Mouse (Mus musculus) midbrain, embryonic 13.5 days (tissue): ENCODE results near the gene Hspb7. TPM values are rescaled to one million over a fixed set of nuclear protein-coding genes. Genes with fewer than 3 reads are reported as not detected.

Source experiments
- ATAC-seq: fragments of 200-750 bp; cut with Nextera tagmentation; 2 replicates; pipeline ENCODE4 v1.8.0; 2017; ENCODE audit warnings: mild to moderate bottlenecking, moderate TSS enrichment, moderate library complexity
- H3K27ac ChIP-seq: fragments of 300-500 bp; sonication (generic); 2 replicates; pipeline ENCODE4 v1.5.1; 2015; ENCODE audit warnings: inconsistent platforms, mild to moderate bottlenecking, moderate library complexity
- H3K27me3 ChIP-seq: fragments of 300-500 bp; sonication (generic); 2 replicates; pipeline ENCODE4 v1.6.1; 2015; ENCODE audit warnings: mild to moderate bottlenecking, inconsistent platforms
- H3K36me3 ChIP-seq: fragments of 300-500 bp; sonication (generic); 2 replicates; pipeline ENCODE4 v1.6.1; 2015; ENCODE audit warnings: mild to moderate bottlenecking, inconsistent platforms
- H3K4me1 ChIP-seq: fragments of 300-500 bp; sonication (generic); replicated peaks from 2 replicates; pipeline ENCODE4 v1.6.1; 2015; ENCODE audit warnings: inconsistent platforms
- H3K4me2 ChIP-seq: fragments of 300-500 bp; sonication (generic); replicated peaks from 2 replicates; pipeline ENCODE4 v1.6.1; 2015; ENCODE audit warnings: moderate library complexity, mild to moderate bottlenecking, inconsistent platforms
- H3K4me3 ChIP-seq: fragments of 300-500 bp; sonication (generic); replicated peaks from 2 replicates; pipeline ENCODE4 v1.5.1; 2015; ENCODE audit warnings: mild to moderate bottlenecking, inconsistent platforms
- H3K9ac ChIP-seq: fragments of 300-500 bp; sonication (generic); replicated peaks from 2 replicates; pipeline ENCODE4 v1.6.1; 2015; ENCODE audit warnings: mild to moderate bottlenecking, inconsistent platforms
- H3K9me3 ChIP-seq: fragments of 300-500 bp; sonication (generic); 2 replicates; pipeline ENCODE4 v1.6.1; 2016; ENCODE audit warnings: mild to moderate bottlenecking, inconsistent platforms
- WGBS: fragments of 180-500 bp; shearing (Covaris S2); methylation state at CpG from one replicate; pipeline ENCODE4 v1.1.7; 2015; 5-methylcytosine and 5-hydroxymethylcytosine counted together
- polyA plus RNA-seq: library from polyadenylated mRNA; unstranded; fragments of >200 nt; fragmentation: Nextera tagmentation; extraction: Ambion mirVana; gene quantifications from 2 replicates; pipeline ENCODE4 v1.2.1, GENCODE M21; 2015

Gene Hspb7
- polyA plus RNA-seq, 1 experiment from 2014 or later, result not detected

DNA sequence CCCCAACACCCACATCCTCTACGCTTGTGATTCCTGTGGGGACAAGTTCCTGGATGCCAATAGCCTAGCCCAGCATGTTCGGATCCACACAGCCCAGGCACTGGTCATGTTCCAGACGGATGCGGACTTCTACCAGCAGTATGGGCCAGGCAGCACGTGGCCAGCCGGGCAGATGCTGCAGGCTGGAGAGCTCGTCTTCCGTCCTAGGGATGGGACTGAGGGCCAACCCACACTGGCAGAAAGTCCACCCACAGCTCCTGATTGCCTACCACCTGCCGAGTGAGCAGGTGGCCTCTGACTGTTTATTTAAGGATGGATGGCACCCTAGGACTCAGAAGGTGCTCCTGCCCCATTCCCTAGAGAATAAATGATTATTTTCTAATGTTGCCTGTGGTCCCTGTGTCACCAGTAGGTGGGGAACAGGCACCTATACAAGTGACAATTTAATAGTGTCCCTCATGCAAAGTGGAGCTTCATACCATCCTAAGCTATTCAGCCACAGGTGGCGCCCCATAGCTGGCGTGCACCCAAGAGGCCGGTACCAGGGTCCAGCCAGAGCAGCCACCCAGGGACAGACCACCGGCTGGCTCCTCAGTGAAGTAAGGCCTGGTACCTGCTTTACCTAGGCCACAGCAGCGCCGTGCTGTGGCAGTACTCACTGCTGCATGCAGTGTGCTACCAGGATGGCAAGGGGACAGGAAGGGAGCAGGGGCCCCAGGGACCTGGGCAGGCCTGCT lies 46.4 kb downstream of the Hspb7 start:
- peaks cover 99% of the 10 kb centered on the region for H3K36me3 ChIP-seq
- no peaks in the 10 kb centered on the region for H3K4me1 ChIP-seq
- no peak overlapping the region for H3K27ac ChIP-seq
- H3K27me3 ChIP-seq, result no peaks in the 10 kb centered on the region
- H3K4me2 ChIP-seq, result no peak overlapping the region
- no peak overlapping the region for H3K4me3 ChIP-seq
- no peaks in the 10 kb centered on the region for H3K9me3 ChIP-seq
- 87% methylated on average over 15 of the region's 15 CpGs for WGBS
- no peak overlapping the region for H3K9ac ChIP-seq
- ATAC-seq, result 0 out of 2 replicates have a peak, but pooled peaks have one; percentile 24

DNA sequence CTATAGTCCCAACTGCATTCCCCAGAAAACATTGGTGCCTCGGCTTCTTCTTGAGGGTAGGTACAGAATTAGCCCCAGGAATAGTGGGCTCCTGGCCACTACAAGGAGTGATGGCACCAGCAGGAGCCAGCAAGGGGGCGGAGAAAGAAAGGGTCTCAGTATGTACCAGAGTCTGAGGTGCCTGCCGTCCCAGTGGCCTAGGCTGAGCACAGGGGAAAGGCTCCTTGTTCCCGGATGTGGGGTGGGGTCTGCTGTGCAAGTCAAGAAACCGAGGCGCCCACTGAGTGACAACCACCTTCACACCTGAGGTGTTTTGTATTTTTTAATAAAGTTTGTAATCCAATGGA lies 47.0 kb downstream of the Hspb7 start:
- 75% methylated on average over 6 of the region's 6 CpGs for WGBS
- no peak for ATAC-seq
- no peak overlapping the region for H3K9ac ChIP-seq
- no peak overlapping the region for H3K27ac ChIP-seq
- no peaks in the 10 kb centered on the region for H3K9me3 ChIP-seq
- no peak overlapping the region for H3K4me3 ChIP-seq
- no peaks in the 10 kb centered on the region for H3K4me1 ChIP-seq
- H3K36me3 ChIP-seq, result peaks cover 99% of the 10 kb centered on the region
- H3K4me2 ChIP-seq, result no peak overlapping the region
- no peaks in the 10 kb centered on the region for H3K27me3 ChIP-seq

- Histone ChIP-seq H3K9ac (no peak overlapping the region), H3K36me3 (peaks cover 99% of the 10 kb centered on the region), H3K27ac (peak overlapping the region; percentile 39), H3K9me3 (no peaks in the 10 kb centered on the region), H3K4me2 (no peak overlapping the region), H3K27me3 (no peaks in the 10 kb centered on the region), H3K4me3 (no peak overlapping the region), H3K4me1 (no peaks in the 10 kb centered on the region)
- no peak for ATAC-seq
- 74% methylated on average over 10 of the region's 10 CpGs for WGBS
Observed at GRCm38 (mm10) chr4:141468576-141468975, 48.0 kb downstream of the Hspb7 start.

- ATAC-seq, result no peak
- Histone ChIP-seq H3K4me1 (no peaks in the 10 kb centered on the region), H3K27me3 (no peaks in the 10 kb centered on the region), H3K4me2 (no peak overlapping the region), H3K9me3 (no peaks in the 10 kb centered on the region), H3K9ac (no peak overlapping the region), H3K27ac (no peak overlapping the region), H3K36me3 (peaks cover 99% of the 10 kb centered on the region), H3K4me3 (no peak overlapping the region)
- 93% methylated on average over 9 of the region's 9 CpGs for whole genome bisulfite sequencing
Observed at GRCm38 (mm10) chr4:141469343-141469742, 48.8 kb downstream of the Hspb7 start.

DNA sequence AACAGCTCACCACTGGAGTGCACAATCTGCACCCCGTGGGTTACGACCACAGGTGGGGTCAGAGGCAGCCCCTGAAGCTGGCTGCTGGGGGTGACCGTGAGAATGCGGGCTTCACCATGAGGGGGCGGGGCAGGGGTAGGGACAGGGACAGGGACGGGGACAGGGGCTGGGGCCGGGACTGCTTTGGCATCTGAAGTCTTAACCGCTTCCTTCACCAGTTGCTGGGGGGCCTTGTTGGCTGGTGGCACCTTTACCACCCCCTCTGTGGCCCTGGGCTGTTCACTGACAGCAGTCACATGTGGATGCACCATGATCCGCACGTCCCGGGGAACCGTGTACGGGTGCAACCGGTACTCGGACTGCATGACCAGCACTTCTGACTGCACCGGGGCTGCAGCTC lies 50.9 kb downstream of the Hspb7 start:
- H3K4me1 ChIP-seq, result no peaks in the 10 kb centered on the region
- H3K27me3 ChIP-seq, result no peaks in the 10 kb centered on the region
- no peak for ATAC-seq
- H3K9ac ChIP-seq, result no peak overlapping the region
- H3K4me3 ChIP-seq, result no peak overlapping the region
- H3K36me3 ChIP-seq, result peaks cover 99% of the 10 kb centered on the region
- WGBS, result 94% methylated on average over 16 of the region's 16 CpGs
- H3K4me2 ChIP-seq, result no peak overlapping the region
- H3K9me3 ChIP-seq, result no peaks in the 10 kb centered on the region
- no peak overlapping the region for H3K27ac ChIP-seq

- Histone ChIP-seq H3K36me3 (peaks cover 99% of the 10 kb centered on the region), H3K4me2 (no peak overlapping the region), H3K4me1 (no peaks in the 10 kb centered on the region), H3K4me3 (no peak overlapping the region), H3K27ac (no peak overlapping the region), H3K27me3 (no peaks in the 10 kb centered on the region), H3K9me3 (no peaks in the 10 kb centered on the region), H3K9ac (no peak overlapping the region)
- 94% methylated on average over 32 of the region's 32 CpGs for WGBS
- ATAC-seq, result no peak
Observed at GRCm38 (mm10) chr4:141472641-141473321, 52.2 kb downstream of the Hspb7 start.

- H3K4me3 ChIP-seq, result no peak overlapping the region
- no peaks in the 10 kb centered on the region for H3K9me3 ChIP-seq
- no peak for ATAC-seq
- peaks cover 100% of the 10 kb centered on the region for H3K36me3 ChIP-seq
- no peaks in the 10 kb centered on the region for H3K4me1 ChIP-seq
- no peaks in the 10 kb centered on the region for H3K27me3 ChIP-seq
- no peak overlapping the region for H3K4me2 ChIP-seq
- no peak overlapping the region for H3K9ac ChIP-seq
- 91% methylated on average over 19 of the region's 19 CpGs for WGBS
- no peak overlapping the region for H3K27ac ChIP-seq
Observed at GRCm38 (mm10) chr4:141474431-141474830, 53.9 kb downstream of the Hspb7 start.

Other genes with a start within 250 kb of the Hspb7 start
- gene Rsg1, start 206.8 kb upstream of the Hspb7 start, polyA plus RNA-seq, result 6.4 and 8.9 TPM in 2 replicates
- gene Arhgef19, start 181.3 kb upstream of the Hspb7 start, polyA plus RNA-seq, result 0.93 and 0.98 TPM in 2 replicates
- gene Epha2, start 119.5 kb upstream of the Hspb7 start, polyA plus RNA-seq, result 3.5 and 4.7 TPM in 2 replicates
- gene Fam131c, start 52.6 kb upstream of the Hspb7 start, polyA plus RNA-seq, result 7.8 and 10.1 TPM in 2 replicates
- 0.09 TPM in 1 of 2 replicates, not detected in the other for gene Clcnka, start 22.1 kb upstream of the Hspb7 start, polyA plus RNA-seq
- not detected in 2 replicates for gene Clcnkb, start 4.8 kb upstream of the Hspb7 start, polyA plus RNA-seq
- gene Srarp, start 15.3 kb downstream of the Hspb7 start, polyA plus RNA-seq, result not detected in 2 replicates
- 54.7 and 61.0 TPM in 2 replicates for gene Zbtb17, start 23.9 kb downstream of the Hspb7 start, polyA plus RNA-seq
- gene Spen, start 117.8 kb downstream of the Hspb7 start, polyA plus RNA-seq, result 18.3 and 20.5 TPM in 2 replicates
- gene Fblim1, start 185.3 kb downstream of the Hspb7 start, polyA plus RNA-seq, result 24.0 and 24.7 TPM in 2 replicates
- 0.10 and 0.27 TPM in 2 replicates for gene Tmem82, start 197.9 kb downstream of the Hspb7 start, polyA plus RNA-seq
- 0.17 and 0.19 TPM in 2 replicates for gene Slc25a34, start 203.0 kb downstream of the Hspb7 start, polyA plus RNA-seq
- gene Plekhm2, start 244.1 kb downstream of the Hspb7 start, polyA plus RNA-seq, result 7.5 and 8.3 TPM in 2 replicates